Mouse (Mus musculus) stomach, postnatal 0 days (tissue): ENCODE data around the gene Arhgap8.

Experiments used
- CTCF ChIP-seq: IDR thresholded peaks from 2 replicates; pipeline ENCODE4 v1.5.1; 2016; ENCODE audit warnings: antibody characterized with exemption, low read depth, mild to moderate bottlenecking, moderate library complexity
- EP300 ChIP-seq: optimal IDR thresholded peaks from 2 replicates; pipeline ENCODE3; 2016; ENCODE audit warnings: antibody characterized with exemption

DNA sequence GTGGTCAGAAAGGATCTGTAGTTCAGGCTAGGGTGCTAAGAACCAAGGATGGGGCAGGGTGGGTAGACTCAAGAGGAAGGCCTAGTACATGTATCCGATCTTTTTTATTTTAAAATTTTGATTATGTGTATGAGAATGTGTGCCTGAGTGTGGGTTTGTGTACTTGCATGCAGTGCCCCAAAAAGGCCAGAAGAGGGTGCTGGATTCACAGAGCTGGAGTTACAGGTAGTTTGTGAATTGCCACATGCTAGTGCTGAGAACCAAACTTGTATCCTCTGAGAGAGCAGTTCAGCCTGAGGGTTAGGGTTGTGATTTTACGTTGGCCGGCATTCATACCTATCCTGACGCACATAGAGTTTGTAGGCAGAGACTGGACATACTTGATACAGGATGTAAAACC is 40.8 kb upstream of the Arhgap8 start:
- TF ChIP-seq CTCF, result peak; percentile 71
- no peak for TF ChIP-seq EP300
